Mouse (Mus musculus) liver, adult 2 months (tissue): Measurements from ENCODE around the gene Mrpl3. TPM values are rescaled to one million over a fixed set of nuclear protein-coding genes. Genes with fewer than 3 reads are reported as not detected.

Source experiments
- DNase-seq: peaks from one replicate; pipeline ENCODE4 v3.0.0-alpha.2; 2011; ENCODE audit warnings: low read depth, low spot score; ENCODE audit errors: extremely low read depth
- H3K27ac ChIP-seq: fragments of 200-500 bp; replicated peaks from 2 replicates; pipeline ENCODE4 v1.5.1; 2012; ENCODE audit warnings: low read depth, mild to moderate bottlenecking, control low read depth, inconsistent platforms, low read length; ENCODE audit not compliant: insufficient read depth
- H3K27me3 ChIP-seq: fragments of 200-500 bp; 2 replicates; pipeline ENCODE4 v1.6.1; 2012; ENCODE audit warnings: mild to moderate bottlenecking, moderate library complexity, low read length, inconsistent platforms; ENCODE audit not compliant: control insufficient read depth, insufficient read depth
- H3K36me3 ChIP-seq: fragments of 200-500 bp; 2 replicates; pipeline ENCODE4 v1.6.1; 2012; ENCODE audit warnings: low read length, inconsistent platforms; ENCODE audit not compliant: control insufficient read depth, insufficient read depth
- H3K4me1 ChIP-seq: fragments of 200-500 bp; 2 replicates; pipeline ENCODE4 v1.6.1; 2011; ENCODE audit warnings: low read length; ENCODE audit not compliant: control insufficient read depth, insufficient read depth
- H3K4me3 ChIP-seq: fragments of 200-500 bp; 2 replicates; pipeline ENCODE4 v1.5.1; 2011; ENCODE audit warnings: low read depth, mild to moderate bottlenecking, control low read depth, low read length, moderate library complexity; ENCODE audit not compliant: insufficient read depth
- H3K79me2 ChIP-seq: fragments of 200-500 bp; 2 replicates; pipeline ENCODE4 v1.6.1; 2012; ENCODE audit warnings: inconsistent platforms, mild to moderate bottlenecking, low read length, moderate library complexity; ENCODE audit not compliant: control insufficient read depth, insufficient read depth
- H3K9ac ChIP-seq: fragments of 200-500 bp; 2 replicates; pipeline ENCODE4 v1.6.1; 2012; ENCODE audit warnings: low read depth, mild to moderate bottlenecking, control low read depth, inconsistent platforms, low read length
- CTCF ChIP-seq: fragments of 200-500 bp; IDR thresholded peaks from 2 replicates; pipeline ENCODE4 v1.5.1; 2011; ENCODE audit warnings: low read depth, low read length, control low read depth
- POLR2A ChIP-seq: fragments of 200-500 bp; IDR thresholded peaks from 2 replicates; pipeline ENCODE4 v1.6.1; 2011; ENCODE audit warnings: low read length, control low read depth; ENCODE audit not compliant: insufficient read depth; ENCODE audit errors: extremely low read depth
- WGBS: fragments of 180-500 bp; shearing (Covaris S2); methylation state at CpG from one replicate; pipeline ENCODE4 v1.1.7; 2018; 5-methylcytosine and 5-hydroxymethylcytosine counted together
- polyA plus RNA-seq: library from polyadenylated mRNA; depleted of rRNA; stranded (reverse); fragments of >200 nt; gene quantifications from 2 replicates; pipeline ENCODE4 v1.2.3, GENCODE M21; 2012
- total RNA-seq: library from RNA; depleted of rRNA; stranded (reverse); fragments of >200 nt; gene quantifications from 2 replicates; pipeline ENCODE4 v1.2.3, GENCODE M21; 2014

Mrpl3 gene
- total and polyA plus RNA-seq, 2 experiments, result 20.4 to 20.7 TPM

DNA sequence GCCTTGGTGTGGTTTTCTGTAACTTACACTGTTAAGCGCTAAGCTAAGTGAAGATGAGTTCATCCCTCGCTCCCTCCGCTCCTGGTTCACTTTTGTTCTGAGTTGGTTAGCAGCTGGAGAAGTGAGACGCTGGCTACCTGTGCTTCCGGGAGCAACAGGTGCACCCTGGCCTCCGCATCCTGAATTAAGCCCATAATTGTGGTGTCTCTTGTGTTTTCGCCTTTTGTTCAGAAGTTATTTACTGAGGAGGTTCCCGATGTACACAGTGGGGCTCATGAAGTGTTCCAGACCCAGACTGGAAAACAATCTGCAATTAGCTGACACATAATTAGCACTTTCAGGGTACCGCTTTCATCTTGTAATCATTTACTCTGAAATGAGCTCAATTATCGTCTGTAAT is 16.1 kb downstream of the Mrpl3 start:
- H3K79me2 ChIP-seq, result no peaks in the 10 kb centered on the region
- H3K4me1 ChIP-seq, result no peaks in the 10 kb centered on the region
- H3K36me3 ChIP-seq, result peaks cover 43% of the 10 kb centered on the region
- H3K9ac ChIP-seq, result no peak overlapping the region
- no peaks in the 10 kb centered on the region for H3K27me3 ChIP-seq
- no peak for TF ChIP-seq CTCF
- TF ChIP-seq POLR2A, result no peak
- WGBS, result 97% methylated on average over 10 of the region's 10 CpGs
- no peak for DNase-seq
- H3K4me3 ChIP-seq, result no peak overlapping the region
- H3K27ac ChIP-seq, result no peak overlapping the region

DNA sequence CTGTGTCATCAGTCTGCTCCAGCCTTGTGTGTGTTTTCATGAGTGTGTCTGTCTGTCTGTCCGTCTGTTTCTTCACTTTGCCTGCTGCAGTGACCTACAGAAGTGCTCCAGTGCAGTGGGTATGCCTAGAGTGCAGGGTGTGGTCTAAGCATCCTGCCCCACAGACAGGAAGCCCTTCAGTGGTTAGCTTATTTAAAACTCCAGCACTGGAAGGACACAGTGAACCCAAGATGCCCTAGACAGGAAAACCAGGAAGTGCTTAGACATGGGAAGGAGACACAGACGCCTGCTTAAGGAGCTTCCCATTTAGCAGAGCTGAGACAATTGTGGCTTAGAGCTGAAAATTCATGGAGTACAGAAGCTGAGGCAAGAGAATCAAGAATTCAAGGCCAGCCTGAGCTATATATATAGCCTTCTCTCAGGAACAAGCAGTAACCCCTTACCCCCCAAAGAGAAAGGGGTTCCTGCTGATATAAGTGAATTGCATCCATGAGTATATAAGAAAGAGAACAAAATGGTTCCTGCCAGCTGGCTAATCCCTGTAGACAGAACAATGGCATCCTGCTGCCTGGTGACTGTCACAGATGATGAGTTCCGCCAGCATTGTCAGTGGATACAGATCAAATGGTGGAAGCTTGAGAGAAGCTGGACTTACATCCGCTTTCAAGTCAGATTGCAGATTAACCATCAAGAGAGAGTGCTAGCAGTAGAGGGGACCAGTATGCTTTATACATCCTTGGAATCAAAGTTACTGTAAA is 20.1 kb downstream of the Mrpl3 start:
- DNase-seq, result peak; percentile 4

DNA sequence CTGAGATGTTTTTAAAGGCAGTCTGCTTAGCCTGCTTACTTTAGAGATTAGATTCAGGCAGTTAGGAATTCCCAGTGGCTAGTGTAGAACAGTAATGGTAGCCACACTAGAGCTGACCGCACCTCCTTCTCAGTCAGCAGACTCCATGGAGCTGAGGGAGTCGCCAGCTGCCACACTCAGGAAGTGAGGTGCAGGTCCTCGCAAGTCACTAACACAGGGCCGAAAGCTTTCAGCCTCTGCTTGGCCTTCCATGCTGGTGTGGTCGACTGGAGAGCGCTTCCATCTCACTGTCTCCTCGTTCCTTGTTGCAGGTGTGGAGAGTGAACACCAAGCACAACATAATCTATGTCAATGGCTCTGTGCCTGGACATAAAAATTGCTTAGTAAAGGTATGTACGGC is 21.8 kb downstream of the Mrpl3 start:
- no peak overlapping the region for H3K27ac ChIP-seq
- no peaks in the 10 kb centered on the region for H3K27me3 ChIP-seq
- peaks cover 37% of the 10 kb centered on the region for H3K36me3 ChIP-seq
- 93% methylated on average over 8 of the region's 8 CpGs for WGBS
- no peaks in the 10 kb centered on the region for H3K79me2 ChIP-seq
- no peak for DNase-seq
- H3K9ac ChIP-seq, result no peak overlapping the region
- no peak for TF ChIP-seq CTCF
- TF ChIP-seq POLR2A, result no peak
- H3K4me1 ChIP-seq, result no peaks in the 10 kb centered on the region
- no peak overlapping the region for H3K4me3 ChIP-seq

More for the DNA sequence above, 20.1 kb downstream of the Mrpl3 start:
- H3K27me3 ChIP-seq, result no peaks in the 10 kb centered on the region
- H3K36me3 ChIP-seq, result peaks cover 36% of the 10 kb centered on the region
- no peak overlapping the region for H3K4me3 ChIP-seq
- H3K79me2 ChIP-seq, result no peaks in the 10 kb centered on the region
- TF ChIP-seq CTCF, result no peak
- no peak for TF ChIP-seq POLR2A
- H3K27ac ChIP-seq, result no peak overlapping the region
- WGBS, result 79% methylated on average over 4 of the region's 4 CpGs
- no peaks in the 10 kb centered on the region for H3K4me1 ChIP-seq
- no peak overlapping the region for H3K9ac ChIP-seq

DNA sequence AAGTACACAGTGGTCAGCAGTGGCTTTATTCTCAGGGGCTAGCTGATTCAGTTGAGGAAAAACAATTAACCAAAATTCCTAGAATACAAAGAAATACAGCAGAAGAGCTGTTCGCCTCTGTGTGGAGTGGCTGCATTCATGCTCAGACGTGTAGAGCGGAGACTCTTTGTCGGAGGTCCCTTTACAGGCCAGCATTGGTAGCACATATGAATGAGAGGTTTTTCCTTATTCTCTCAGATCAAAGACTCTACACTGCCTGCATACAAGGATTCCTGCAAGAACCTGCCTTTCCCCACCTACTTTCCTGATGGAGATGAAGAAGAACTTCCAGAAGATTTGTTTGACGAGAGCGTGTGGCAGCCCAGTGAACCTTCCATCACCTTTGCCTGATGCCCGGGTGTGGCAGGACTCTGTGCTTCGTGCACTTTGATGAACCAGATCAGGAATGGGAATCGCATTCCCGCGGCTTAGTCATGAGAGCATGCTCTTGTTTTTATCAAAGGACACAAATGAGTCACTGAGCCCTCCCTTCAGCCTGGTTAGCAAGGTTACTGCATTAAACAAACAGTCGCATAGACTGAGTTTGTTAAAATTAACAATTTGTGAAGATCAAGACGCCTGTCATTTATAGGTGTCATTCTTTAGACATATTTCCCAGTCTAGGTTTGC is 23.9 kb downstream of the Mrpl3 start:
- H3K9ac ChIP-seq, result no peak overlapping the region
- DNase-seq, result no peak
- no peak overlapping the region for H3K4me3 ChIP-seq
- TF ChIP-seq POLR2A (no peak), CTCF (no peak)
- no peaks in the 10 kb centered on the region for H3K27me3 ChIP-seq
- WGBS, result 91% methylated on average over 13 of the region's 13 CpGs
- no peak overlapping the region for H3K27ac ChIP-seq
- H3K79me2 ChIP-seq, result no peaks in the 10 kb centered on the region
- peaks cover 24% of the 10 kb centered on the region for H3K36me3 ChIP-seq
- no peaks in the 10 kb centered on the region for H3K4me1 ChIP-seq

DNA sequence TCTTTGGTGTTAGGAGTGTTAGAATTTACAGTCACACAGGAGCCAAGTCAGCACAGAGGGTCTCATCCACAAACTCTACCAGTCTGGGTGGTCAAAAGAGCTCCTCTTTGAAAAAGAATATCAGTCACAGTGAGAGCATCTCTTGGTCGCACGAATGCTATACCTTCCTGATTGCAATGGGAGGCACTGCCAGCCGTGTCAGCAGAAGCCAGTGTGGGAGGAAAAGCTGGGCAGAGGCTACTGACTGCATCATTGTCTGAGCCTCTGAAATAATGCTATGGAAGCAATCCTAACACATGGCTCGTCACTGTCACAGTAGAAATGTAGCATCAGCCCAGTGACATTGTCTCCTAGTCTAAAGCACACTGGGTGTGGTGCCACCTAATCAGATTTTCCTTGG is 25.4 kb downstream of the Mrpl3 start:
- H3K9ac ChIP-seq, result no peak overlapping the region
- no peak overlapping the region for H3K4me3 ChIP-seq
- H3K4me1 ChIP-seq, result no peaks in the 10 kb centered on the region
- no peaks in the 10 kb centered on the region for H3K79me2 ChIP-seq
- H3K36me3 ChIP-seq, result peaks cover 12% of the 10 kb centered on the region
- TF ChIP-seq CTCF, result no peak
- no peak for TF ChIP-seq POLR2A
- no peak for DNase-seq
- no peak overlapping the region for H3K27ac ChIP-seq
- no peaks in the 10 kb centered on the region for H3K27me3 ChIP-seq
- WGBS, result 85% methylated on average over 4 of the region's 4 CpGs

DNA sequence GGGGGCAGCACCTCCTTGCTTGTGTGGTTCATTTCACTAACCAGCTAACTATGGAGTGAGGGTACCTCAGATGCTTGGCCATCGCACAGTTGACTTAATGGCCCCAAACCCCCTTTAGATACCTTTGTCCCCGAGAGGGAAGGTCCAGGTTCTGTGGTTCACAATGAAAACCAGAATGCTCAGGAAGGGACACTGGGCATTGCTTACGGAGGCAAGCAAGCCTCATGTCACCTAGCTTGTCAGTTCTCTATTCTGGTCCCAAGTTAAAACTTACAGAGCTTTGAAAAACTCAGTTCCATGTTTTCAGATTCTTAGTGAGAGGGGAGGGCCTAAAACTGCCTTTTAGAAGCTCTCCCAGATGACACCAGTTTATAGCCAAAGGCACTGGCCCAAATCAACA is 27.2 kb downstream of the Mrpl3 start:
- TF ChIP-seq CTCF (no peak), POLR2A (no peak)
- WGBS, result 90% methylated on average over 3 of the region's 3 CpGs
- no peaks in the 10 kb centered on the region for H3K4me1 ChIP-seq
- no peaks in the 10 kb centered on the region for H3K27me3 ChIP-seq
- H3K27ac ChIP-seq, result no peak overlapping the region
- no peak for DNase-seq
- H3K36me3 ChIP-seq, result peaks cover 7% of the 10 kb centered on the region; the same call in 1 of the 2 replicates
- H3K9ac ChIP-seq, result no peak overlapping the region
- no peaks in the 10 kb centered on the region for H3K79me2 ChIP-seq
- H3K4me3 ChIP-seq, result no peak overlapping the region
